Mouse (Mus musculus) erythroblast, embryonic 14.5 days (primary cell): ENCODE data around the gene Mad2l2. TPM values are rescaled to one million over a fixed set of nuclear protein-coding genes. Genes with fewer than 3 reads are reported as not detected.

Source experiments
- H3K27me3 ChIP-seq: 2 replicates; pipeline ENCODE4 v1.6.1; 2012; ENCODE audit warnings: inconsistent platforms; ENCODE audit not compliant: control insufficient read depth
- H3K36me3 ChIP-seq: 2 replicates; pipeline ENCODE4 v1.6.1; 2012; ENCODE audit warnings: mild to moderate bottlenecking, inconsistent platforms; ENCODE audit not compliant: control insufficient read depth
- H3K4me1 ChIP-seq: 2 replicates; pipeline ENCODE4 v1.6.1; 2012; ENCODE audit warnings: inconsistent platforms; ENCODE audit not compliant: control insufficient read depth
- H3K4me3 ChIP-seq: replicated peaks from 2 replicates; pipeline ENCODE3; 2012; ENCODE audit warnings: moderate library complexity, mild to moderate bottlenecking, inconsistent platforms
- H3K9me3 ChIP-seq: 2 replicates; pipeline ENCODE4 v1.6.1; 2012; ENCODE audit warnings: low read length, inconsistent platforms, mixed read lengths; ENCODE audit not compliant: control insufficient read depth
- GATA1 ChIP-seq: IDR thresholded peaks from 2 replicates; pipeline ENCODE4 v1.6.1; 2012; ENCODE audit warnings: low read length, inconsistent platforms, mixed read lengths
- TAL1 ChIP-seq: IDR thresholded peaks from 3 replicates; pipeline ENCODE4 v1.6.1; 2012; ENCODE audit warnings: low read length, inconsistent platforms, mixed read lengths
- polyA plus RNA-seq: library from polyadenylated mRNA; stranded (reverse); fragments of >175 nt; gene quantifications from 2 replicates; pipeline ENCODE4 v1.2.3, GENCODE M21; 2012

Gene Mad2l2
- polyA plus RNA-seq, 1 experiment: 3.8 TPM

DNA sequence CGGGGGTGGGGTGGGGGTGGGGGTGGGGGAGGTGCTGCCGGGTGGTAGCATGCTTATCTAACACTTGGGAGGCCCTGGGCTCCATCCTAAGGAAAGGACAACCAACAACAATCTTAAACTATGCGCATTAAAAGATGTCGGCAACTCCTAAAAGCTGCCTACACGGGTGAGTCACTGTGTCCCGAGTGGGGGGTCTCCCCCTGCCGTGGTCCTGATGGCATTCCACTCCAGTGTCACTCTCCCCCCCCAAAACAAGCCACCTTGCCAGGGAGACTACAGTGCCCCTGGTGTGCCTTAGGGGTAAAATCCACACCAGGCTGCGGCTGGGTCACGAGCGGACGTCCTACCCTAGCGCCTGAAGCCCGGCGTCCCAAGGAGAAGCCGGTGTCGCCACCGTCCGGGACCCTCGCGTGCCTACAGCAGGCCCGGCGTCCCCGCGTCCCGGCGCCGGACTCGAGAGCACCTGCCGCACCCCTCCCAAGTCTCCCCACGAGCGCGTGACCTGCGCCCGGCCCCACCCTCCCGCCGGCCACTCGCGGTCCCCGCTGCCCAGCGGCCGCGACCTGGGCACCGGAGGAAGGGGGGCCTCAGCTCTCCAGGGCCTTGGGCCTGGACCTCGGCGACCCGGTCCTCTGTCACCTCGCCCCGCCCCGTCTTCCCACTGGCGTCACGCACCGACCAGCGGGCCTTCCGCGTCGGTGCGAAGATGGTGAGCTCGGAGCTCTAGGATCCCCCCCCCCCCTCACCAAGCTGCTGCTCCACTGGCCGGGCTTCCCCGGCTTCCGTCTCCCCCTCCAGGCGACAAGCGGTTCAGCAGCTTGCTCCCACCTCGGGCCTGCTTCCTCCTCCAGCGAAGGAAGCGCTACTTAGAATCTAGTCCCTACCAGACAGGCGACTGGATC, 21.3 kb downstream of the Mad2l2 start, which contains the start of gene Fbxo6:
Gene Fbxo6 (minus strand): TSS at position 874 of the 902 bp plus-strand sequence.
- peaks cover 29% of the 10 kb centered on the region for H3K36me3 ChIP-seq

GRCm38 (mm10) chr4:148152547-148152946, 22.4 kb downstream of the Mad2l2 start:
- Histone ChIP-seq H3K4me1 (peaks cover 50% of the 10 kb centered on the region), H3K9me3 (no peaks in the 10 kb centered on the region), H3K4me3 (peak overlapping the region; percentile 81), H3K36me3 (peaks cover 19% of the 10 kb centered on the region), H3K27me3 (0 out of 2 replicates have a peak, but pooled peaks cover 2% of the 10 kb centered on the region)
- TF ChIP-seq TAL1 (no peak), GATA1 (no peak)

More for the DNA sequence above, 21.3 kb downstream of the Mad2l2 start, which contains the start of gene Fbxo6:
- no peak for TF ChIP-seq TAL1
- TF ChIP-seq GATA1: no peak
- no peaks in the 10 kb centered on the region for H3K9me3 ChIP-seq
- H3K27me3 ChIP-seq: 0 out of 2 replicates have a peak, but pooled peaks cover 2% of the 10 kb centered on the region
- H3K4me1 ChIP-seq: peaks cover 54% of the 10 kb centered on the region
- H3K4me3 ChIP-seq: peak within 1 kb of the TSS; percentile 81

DNA sequence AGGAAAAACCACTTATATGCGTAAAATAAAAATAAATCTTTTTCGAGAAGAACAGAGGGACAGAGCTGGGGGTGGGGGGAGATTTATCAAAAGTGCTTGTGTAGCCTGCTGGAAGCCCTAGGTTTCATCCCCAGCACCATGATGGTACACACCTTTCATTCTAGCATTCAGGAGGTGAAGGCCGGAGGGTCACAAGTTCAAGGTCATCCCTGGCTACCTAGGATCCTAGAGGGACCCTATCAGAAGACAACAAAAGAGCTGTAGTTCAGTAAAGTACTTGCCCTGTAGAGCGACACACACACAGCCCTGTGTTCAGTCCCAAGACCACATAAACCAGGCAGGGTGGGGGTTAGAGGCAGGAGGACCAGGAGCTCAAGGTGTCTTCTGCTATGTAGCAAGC, 23.8 kb downstream of the Mad2l2 start:
- H3K9me3 ChIP-seq: no peaks in the 10 kb centered on the region
- H3K4me1 ChIP-seq: peaks cover 46% of the 10 kb centered on the region
- H3K27me3 ChIP-seq: peaks cover 15% of the 10 kb centered on the region
- no peak overlapping the region for H3K4me3 ChIP-seq
- TF ChIP-seq GATA1 (no peak), TAL1 (no peak)
- H3K36me3 ChIP-seq: peaks cover 6% of the 10 kb centered on the region

DNA sequence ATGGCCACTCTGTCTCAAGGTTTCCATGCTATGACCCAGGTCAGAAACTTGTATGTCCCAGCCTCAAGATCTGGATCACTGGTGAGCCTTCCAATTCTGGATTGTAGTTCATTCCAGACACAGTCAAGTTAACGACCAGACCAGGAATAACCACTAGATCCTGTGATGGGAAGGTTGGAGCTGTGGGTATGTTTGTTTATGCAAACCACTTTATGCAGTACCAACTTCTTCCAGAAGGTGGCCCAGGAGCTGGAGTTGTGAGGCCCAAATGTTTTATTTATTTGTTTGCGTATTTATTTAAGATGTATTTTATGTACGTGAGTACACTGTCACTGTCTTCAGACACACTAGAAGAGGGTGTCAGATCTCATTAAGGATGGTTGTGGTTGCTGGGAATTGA, 24.8 kb downstream of the Mad2l2 start:
- H3K27me3 ChIP-seq: peaks cover 25% of the 10 kb centered on the region
- H3K4me3 ChIP-seq: no peak overlapping the region
- H3K4me1 ChIP-seq: peaks cover 46% of the 10 kb centered on the region
- TF ChIP-seq GATA1 (no peak), TAL1 (no peak)
- H3K9me3 ChIP-seq: no peaks in the 10 kb centered on the region
- no peaks in the 10 kb centered on the region for H3K36me3 ChIP-seq

DNA sequence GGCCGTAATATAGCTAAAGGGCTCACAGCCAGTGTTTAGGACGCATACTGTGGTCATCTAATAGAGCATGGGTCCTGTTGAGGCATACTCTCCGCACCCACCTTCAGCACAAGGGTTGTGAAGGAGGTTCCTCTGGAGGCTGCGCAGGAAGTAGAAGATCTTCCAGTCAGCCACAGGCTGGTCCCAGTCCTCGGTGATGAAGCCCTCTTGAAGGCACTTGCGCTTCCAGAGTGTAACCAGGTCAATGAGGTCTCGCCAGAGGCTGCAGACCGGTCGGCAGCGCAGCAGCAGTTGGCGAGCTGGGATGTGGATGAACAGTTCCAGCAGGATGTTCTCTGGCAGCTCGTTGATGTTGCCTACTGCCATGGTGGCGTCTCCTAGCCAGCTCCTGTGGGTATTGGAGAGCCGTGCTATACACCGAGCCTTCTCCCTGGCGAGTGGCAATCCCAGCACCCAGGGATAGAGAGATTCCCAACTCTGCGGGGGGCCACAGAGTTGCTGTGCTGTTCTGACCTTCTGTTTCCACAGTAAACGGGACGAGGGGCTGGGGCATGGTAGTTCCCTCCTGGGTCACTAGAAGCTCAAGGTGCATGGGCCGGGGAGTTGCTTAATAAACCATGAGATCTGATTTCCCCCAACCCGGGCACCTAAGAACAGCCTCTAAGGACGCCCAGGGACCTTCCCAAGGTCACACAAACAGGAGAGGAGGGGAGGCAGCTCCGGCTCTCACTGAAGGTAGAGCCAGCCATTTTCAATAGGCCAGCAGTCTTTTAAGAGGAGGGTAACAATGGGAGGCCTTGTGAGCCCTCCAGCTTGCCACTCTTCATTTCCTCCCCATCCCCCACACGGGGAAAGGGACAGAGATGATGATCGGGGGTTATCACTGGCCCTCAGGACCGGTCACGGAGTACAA, 28.5 kb downstream of the Mad2l2 start:
- Histone ChIP-seq H3K4me3 (peak overlapping the region; percentile 7), H3K27me3 (peaks cover 61% of the 10 kb centered on the region), H3K9me3 (peaks cover 2% of the 10 kb centered on the region; the same call in 1 of the 2 replicates), H3K36me3 (no peaks in the 10 kb centered on the region), H3K4me1 (peaks cover 23% of the 10 kb centered on the region)
- TF ChIP-seq TAL1: no peak
- no peak for TF ChIP-seq GATA1

- H3K4me1 ChIP-seq: peaks cover 25% of the 10 kb centered on the region
- peaks cover 72% of the 10 kb centered on the region for H3K27me3 ChIP-seq
- peaks cover 6% of the 10 kb centered on the region; the same call in 1 of the 2 replicates for H3K9me3 ChIP-seq
- no peak for TF ChIP-seq GATA1
- no peak for TF ChIP-seq TAL1
- H3K4me3 ChIP-seq: peak overlapping the region; percentile 57
- no peaks in the 10 kb centered on the region for H3K36me3 ChIP-seq
These were observed 29.6 kb downstream of the Mad2l2 start for GRCm38 (mm10) chr4:148159544-148160435.

GRCm38 (mm10) chr4:148160436-148161390, 30.5 kb downstream of the Mad2l2 start, which contains the start of the genes Fbxo44 and Fbxo2:
TSS of gene Fbxo44 (minus strand) at chr4:148160482.
TSS of gene Fbxo2 (plus strand) at chr4:148160621.
- TF ChIP-seq GATA1: no peak
- TF ChIP-seq TAL1: no peak
- H3K9me3 ChIP-seq: peaks cover 6% of the 10 kb centered on the region; the same call in 1 of the 2 replicates
- H3K36me3 ChIP-seq: no peaks in the 10 kb centered on the region
- H3K4me3 ChIP-seq: peak within 1 kb of the TSS; percentile 57
- H3K4me1 ChIP-seq: peaks cover 25% of the 10 kb centered on the region
- H3K27me3 ChIP-seq: peaks cover 81% of the 10 kb centered on the region
